Mouse (Mus musculus) spleen, postnatal 36 days (tissue): ENCODE measurements around the gene Shc2.

Source experiments
- DNase-seq, 2 experiments: peaks; one replicate each; pipeline ENCODE4 v3.0.0; 2022; ENCODE audit warnings: low spot score in 2 of 2, mixed read lengths in 1 of 2

The Shc2 gene

DNA sequence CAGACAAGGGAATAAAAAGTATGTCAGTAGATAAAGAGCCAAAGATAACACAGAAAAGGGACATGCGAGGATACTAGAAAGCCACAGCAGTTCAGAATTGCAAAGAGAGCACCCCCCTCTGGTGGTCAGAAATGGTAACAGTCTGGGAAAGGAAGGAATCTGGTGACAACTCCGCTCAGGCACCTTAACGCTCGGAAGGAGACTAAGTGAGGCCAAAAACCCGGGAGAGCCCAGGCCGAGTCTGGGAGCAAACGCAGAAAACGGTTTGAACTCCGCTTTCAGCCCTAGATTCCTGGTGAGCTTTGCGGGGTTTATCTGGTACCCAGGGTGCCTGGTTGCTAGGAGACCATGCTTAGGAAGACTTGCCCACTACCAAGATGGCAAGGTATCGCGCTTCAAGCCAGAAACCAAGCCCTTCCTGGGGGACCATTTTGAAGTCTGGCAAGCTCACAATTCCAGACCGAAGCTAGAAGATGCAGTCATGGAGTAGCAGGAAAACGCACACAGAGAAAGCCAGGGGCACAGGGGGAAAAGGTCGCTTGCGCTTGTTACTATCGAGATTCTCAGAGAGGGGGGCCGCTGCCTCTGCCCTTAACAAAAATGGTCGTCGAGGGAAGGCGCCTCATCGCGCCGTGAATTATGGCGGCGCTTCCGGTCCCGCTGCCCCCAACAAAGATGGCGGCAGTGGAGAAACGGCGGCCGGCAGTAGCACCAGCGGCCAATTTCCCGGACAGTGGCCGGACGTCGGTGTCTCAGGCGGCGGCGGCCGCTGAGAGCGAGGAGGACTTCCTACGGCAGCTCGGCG lies 31.3 kb upstream of the Shc2 start, which contains the start of gene Tpgs1:
Gene Tpgs1, plus strand, starts transcription at position 599 of the 805 bp plus-strand sequence.
- peak; percentile 86 to 88 for DNase-seq

DNA sequence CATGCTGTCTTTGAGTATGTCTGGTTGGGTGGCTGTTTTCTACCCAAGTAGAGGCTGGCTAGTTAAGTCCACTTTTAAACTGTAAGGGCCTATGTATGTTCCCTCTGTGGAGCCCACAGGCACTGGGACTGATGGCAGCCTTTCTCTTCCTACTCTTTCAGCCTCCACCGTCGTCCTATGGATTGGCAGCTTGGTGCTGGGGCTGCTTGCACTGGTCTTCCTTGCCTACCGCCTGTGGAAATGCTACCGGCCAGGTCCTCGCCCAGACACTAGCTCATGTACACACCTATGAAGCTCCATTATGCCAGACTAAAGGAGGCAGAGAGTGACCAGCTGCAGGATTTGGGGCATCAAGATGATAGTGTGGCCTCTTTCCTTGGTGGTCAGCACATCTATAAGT lies 30.4 kb upstream of the Shc2 start:
- no peak for DNase-seq

DNA sequence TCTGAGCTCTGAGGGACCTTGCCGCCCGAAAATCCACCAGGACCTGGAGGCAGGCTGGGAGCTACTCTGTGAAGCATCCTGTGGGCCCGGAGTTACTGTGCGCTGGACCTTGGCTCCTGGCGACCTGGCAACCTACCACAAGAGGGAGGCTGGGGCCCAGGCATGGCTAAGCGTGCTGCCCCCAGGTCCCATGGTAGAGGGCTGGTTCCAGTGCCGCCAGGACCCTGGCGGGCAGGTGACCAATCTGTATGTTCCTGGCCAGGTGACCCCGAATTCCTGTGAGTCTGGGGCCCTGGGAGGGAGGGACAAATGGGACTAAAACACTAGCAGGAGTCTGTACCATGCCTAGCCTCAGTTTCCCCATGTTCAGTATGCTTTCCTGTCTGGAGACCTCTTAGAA lies 28.8 kb upstream of the Shc2 start:
- no peak for DNase-seq

DNA sequence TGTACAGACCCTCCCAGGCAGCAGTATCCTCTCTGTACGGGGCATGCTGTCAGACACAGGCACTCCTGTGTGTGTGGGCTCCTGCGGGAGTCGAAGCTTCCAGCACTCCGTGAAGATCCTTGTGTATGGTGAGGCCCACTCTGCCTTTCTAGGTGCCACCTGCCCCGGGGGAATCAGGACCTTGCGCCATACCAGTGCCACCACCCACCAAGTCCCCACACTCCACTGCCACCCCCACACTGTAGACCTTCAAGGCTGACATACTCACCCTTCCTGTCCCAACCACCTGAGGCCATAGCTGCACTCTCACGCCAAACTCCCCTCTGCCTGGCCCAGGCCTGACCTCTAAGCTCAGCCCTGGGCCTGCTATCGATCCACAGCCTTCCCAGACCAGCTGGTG lies 27.3 kb upstream of the Shc2 start:
- DNase-seq: no peak

DNA sequence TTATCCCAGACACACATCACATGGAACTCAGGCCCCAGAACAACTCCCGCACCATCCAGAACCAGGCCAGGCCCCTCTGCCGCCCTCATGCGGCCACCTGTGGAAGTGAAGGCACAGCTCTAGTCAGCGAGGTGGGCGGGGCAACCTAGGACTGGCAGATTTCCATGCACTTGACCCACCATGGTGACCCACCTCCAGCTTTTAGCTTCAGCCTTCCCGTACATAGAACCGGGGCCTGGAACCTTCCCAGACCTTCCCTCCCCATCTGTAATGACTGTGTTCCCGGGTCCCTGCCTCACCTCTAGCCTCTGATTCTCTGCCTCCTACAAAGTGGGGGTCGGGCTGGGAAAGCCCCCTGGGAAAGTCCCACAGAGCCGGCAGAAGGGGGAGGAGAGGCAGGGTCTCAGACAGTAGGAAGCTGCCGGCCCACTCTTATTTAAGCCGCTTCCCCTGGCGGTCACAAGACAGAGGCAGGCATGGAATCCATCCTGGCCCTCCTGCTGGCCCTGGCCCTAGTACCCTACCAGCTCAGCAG lies 26.5 kb upstream of the Shc2 start, which contains the start of gene Madcam1:
Gene Madcam1, plus strand, starts transcription at position 429 of the 535 bp plus-strand sequence.
- DNase-seq: peak; percentile 44 to 60

DNA sequence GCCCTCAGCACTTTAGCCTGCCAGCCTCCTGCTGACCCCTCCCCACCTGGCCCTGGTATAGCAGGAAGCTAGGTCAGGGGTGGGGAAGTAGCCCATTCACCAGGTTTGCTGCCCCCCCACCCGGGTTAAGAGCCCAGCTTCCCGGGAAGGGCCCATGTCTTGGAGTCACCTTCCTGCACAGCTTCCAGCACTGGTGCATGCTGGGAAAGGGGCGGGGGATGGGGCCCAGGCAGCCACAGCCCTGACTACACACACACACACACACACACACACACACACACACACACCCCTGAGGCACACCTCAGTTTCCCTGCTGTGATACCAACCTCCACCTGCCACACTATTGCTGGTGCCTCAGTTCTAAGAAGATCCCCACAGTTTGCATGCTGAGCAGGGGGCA lies 24.1 kb upstream of the Shc2 start:
- DNase-seq: no peak

DNA sequence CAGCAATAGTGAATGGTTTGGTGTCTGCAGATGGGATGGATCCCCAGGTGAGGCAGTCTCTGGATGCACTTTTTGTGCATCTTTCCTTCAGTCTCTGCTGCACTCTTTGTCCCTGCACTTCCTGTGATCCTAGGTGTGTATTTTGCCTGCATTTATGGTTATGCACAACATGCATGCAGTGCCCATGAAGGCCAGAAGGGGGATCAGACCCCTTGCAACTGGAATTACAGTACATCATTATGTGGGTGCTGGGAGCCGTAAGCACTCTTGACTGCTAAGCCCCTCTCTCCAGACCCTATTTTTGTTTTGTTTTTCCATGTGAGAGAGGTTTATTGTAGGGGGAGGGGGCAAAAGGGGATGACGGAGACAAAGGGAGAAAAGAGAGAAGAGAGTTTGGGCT lies 22.6 kb upstream of the Shc2 start:
- DNase-seq: no peak

DNA sequence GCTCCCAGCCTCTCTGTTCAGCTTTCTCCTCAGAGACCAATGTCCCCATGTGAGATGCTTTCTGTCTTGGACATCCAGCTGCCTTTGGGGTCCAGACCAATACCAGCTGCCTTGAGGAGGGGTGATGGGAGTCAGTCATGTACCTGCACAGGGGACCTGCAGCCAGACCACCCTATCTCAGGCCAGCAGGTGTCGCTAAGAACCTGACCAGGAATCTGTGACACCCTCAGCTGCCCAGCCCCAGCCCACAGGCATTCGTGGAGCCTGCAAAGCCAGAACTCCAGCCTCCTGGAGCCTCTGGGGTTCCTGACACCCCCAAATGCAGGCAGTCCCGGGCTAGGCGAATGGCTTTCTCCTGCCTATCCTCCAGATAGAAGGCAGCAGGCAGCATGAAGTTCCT lies 21.1 kb upstream of the Shc2 start:
- DNase-seq: no peak

DNA sequence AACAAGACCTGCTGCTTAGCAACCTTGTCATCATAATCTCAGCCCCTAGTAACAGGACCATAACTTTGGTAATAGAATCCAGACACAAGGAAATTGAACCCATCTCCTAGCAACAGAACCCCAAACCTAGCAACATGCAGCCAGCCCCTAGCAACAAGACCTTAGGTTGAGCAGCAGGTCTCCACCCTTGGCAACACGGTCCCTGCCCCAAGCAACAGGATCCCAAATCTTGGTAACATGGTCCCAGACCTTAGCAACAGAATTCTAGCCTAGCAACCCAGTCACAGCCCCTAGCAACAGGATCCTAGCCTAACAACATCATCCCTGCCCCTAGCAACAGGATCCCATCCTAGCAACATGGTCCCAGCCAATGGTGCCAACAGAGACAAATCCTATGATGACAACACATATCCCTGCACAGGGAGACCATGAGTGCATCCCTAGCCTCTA lies 17.3 kb upstream of the Shc2 start:
- no peak for DNase-seq

DNA sequence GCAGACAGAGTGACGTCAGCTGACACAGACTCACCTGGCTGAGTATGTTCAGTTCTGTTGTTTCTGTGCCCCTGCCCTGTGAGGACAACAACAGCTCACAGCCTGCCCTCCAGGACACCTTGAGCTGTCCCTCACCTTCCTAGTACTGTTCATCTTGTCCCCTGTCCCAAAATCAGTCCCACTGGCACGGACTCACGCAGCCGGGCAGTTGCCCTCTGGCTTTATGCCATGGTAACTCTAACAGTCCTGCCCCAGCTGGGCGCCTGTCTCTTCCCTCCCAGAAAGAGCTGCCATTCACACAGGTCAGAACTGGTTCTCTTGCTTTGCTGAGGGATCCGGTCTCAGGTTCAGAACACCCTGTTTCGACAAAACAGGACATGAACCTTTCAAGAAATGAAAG lies 15.1 kb upstream of the Shc2 start:
- DNase-seq: no peak

DNA sequence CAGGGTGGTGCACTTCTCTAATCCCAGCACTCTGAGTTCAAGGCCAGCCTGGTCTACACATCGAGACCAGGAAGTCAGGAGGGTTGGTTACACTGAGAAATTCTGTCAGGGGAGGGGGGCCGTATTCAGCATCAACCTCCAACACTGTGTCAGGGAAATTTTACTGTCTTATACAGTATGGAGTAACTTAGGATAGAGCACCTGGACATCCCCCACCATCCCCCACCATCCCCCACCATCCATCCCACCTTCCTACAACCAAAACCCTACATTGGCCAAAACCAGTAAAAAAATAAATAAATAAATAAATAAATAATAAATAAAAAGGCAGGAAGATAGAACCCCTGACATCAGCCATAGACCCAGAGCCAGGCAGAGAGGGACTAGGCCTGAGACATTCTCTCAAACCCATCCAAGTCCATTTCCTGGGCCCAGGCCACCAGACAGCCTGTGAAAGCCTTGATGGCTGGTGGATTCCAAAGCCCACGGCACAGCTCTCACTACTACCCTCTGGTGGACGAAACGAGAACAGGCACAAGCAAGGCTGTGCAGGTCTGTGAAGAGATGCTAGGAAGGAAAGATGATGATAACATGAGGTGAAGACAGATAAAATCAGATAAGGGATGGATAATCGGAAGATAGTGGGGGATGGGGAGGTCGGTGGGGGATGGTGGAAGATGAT lies 11.5 kb upstream of the Shc2 start:
- DNase-seq: peak in 1 of 2 experiments; percentile 43

DNA sequence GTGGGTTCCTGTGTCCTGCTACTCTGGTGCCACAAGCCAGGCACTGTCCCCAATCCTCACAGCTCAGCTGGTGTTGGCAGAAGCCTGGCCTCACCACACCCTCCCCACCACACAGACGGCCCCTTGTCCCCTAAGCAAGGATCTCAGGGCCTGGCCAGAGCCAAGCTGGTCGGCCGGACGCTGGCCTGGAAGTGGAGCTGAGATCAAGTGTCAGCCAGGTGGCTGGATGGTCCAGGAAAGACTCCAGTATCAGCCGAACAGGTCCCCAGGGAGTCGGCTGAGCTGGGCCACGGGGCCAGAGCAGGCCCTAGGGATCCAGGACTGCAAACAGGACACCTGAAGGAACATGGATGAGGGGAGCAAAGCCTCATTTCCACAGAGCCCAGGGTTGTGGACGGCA lies 8.0 kb upstream of the Shc2 start, which contains the start of gene Odf3l2:
Gene Odf3l2, minus strand, starts transcription at position 28 of the 400 bp plus-strand sequence.
- DNase-seq: no peak

DNA sequence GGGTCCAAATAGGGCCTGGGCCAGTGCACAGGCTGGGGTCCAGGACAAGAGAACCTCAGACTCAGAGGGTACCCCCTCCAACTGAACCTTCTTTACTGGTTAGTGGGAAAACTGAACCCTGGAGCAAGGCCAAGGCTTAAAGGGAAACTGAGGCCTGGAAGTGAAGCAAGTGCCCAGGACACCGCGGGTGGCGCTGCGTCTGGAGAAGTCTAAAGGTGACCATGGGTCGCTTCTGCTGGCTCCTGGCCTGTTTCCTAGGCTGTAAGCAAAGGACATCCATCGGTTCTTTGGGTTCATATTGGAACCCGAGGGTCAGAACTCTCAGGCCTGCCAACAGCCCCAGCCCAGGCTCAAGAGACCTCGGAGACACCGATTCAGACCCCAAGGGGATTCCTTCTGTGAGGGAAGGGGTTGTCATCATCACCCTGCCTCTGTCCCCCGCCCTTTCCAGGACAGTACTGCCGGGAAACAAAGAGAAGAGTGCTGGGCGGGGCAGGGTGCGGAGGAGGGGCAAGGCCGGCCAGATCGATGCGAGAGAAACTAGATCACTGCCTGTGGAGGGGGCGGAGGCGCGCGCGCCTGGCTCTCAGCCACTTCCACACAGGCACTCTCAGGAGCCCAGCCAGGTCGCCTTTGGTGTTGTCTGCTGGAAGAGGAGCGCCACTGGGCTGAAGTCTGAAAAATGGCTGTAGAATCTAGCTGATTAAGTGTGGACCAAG lies 927 bp upstream of the Shc2 start:
- no peak for DNase-seq

DNA sequence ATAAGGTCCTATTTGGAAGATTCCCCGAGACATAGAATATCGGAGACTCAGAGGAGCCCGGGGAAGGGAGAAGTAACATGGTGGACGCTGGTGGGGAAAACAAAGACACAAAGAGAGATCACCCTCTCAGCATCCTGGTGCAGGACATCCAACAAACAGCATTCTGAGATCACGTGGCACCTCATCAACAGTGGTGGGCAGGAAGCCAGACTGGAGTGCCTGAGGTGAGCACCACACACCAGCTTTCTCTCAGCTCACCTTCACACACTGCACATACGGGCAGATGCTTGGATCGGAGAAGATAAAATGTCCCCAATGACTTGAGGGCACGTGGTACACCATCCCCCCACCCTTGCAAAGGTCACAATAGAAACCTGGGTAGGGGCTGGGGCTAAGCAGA lies 1.4 kb downstream of the Shc2 start:
- no peak for DNase-seq

DNA sequence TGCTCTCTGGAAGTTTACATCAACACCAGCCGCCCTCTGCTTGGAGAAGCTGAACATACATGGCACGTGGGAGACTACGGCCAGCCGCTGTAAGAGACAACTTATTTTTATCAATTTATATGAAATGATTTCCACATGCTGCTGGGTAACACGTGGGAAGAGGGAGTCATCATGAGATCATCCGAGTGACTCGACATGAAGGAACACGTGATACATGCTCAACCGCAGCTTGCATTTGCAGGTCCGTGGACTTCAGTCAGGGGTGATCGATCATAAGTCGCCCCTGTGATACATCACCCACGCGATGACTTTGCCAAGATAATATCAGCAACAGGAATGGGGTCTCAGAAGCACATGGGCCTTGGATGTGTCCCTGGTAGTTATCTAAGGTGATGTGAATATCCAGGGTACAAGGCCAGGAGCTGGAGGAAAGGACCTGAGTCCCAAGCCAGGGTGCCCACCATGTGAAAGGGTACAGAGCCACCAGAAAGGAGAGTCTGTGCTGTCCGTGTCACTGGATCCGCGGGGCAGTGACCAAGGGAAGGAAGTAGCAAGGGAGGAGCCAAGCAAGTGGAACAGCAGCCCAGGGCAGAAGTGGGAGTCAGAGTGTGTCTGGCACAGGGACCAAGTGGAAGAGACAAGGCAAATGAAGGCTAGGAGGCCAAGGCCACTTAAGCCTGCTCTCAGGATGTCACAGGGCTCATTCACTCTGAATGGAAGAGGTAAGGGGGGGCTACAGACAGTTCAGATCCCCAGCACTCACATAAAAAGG lies 4.5 kb downstream of the Shc2 start:
- DNase-seq: no peak

DNA sequence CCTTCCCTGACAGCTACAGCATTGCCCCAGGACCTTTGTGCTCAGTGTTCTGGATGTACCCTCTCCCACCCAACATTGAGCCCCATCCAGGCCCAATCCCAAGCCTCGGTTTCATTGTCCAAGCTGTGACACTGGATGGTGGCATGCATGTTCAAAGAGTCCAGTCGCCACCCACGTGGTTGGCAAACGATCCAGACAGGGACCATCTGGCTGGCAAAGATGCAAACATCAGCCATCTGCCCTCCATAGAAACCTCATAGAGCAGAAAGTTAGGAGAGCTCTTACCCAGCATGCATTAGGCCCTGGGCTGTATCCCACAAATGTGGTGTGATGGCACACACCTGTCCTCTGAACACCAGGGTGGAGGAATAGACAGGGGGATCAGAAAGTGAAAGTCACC lies 6.3 kb downstream of the Shc2 start:
- DNase-seq: no peak

DNA sequence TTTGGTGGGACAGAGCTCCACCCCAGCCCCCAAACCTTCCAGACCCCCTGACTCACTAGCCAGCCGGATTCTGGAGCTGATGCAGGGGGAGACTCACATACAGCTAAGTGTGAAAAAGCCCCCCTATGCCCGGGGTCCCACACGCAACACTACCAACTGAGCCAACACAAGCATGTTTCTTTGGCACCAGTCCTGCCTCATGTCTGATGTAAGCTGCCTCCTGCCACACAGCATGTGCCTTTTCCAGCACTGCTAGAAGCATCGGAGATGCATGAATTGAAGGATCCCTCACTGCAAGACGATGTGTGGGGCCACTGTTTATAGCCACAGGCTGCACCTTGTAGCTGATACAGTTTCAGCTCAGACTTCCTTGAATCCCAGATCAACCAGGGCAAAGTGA lies 9.3 kb downstream of the Shc2 start:
- no peak for DNase-seq

DNA sequence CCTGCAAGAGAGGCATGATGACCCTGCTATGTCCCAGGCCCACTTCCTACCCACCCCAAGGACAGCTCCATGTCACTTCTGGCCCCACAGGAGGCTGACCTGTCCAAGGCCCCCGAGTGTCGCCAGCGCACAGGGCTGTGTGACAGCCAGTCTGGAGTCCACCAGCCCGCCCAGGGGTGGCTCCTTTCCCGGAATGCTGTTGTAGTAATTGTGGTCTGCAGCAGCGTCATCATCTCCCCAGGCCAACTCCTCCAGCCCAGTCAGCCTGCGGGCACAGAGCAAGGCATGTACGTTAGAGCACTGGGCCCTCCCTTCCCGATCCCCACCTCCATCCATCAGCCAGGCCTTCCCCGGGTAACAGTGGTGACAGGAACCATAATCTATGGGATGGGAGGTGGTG lies 11.6 kb downstream of the Shc2 start:
- DNase-seq: no peak

DNA sequence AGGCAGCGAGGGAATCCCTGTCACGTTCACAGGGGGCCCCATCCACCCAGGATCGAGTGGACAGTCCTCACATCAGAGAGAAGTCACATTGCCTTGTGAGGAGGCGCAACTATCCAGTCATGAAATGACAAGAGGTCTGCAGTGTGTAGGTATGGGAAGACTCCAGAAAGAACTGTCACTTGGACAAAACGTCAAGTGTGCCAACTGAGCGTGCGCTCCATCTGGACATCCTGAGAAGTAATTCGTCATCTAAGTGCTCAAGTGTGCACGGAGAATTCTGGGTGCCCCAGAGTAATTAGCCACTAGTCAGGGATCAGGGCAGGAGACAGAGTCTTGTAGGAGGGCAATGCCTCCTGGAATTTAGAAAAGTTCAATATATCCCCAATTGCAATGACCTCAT lies 12.3 kb downstream of the Shc2 start:
- DNase-seq: no peak

DNA sequence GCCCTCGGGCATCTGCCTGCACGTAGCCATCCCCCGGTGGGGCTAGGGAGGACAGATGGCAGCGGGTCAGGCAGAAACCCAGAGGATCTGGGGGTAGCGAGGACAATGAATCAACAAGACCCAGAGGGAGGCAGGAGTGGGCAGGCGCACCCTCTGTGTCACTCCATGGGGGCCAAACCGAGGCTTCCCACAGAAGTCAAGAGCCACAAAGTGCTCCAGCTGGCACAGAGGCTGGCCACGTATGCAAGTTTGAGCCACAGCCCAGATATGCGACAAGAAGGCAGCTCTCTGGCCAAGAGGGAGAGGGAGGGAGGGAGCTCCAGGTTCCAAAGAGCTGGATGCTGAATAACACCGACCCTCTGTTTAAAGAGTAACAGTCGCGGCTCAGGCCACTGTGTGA lies 13.8 kb downstream of the Shc2 start:
- DNase-seq: no peak

DNA sequence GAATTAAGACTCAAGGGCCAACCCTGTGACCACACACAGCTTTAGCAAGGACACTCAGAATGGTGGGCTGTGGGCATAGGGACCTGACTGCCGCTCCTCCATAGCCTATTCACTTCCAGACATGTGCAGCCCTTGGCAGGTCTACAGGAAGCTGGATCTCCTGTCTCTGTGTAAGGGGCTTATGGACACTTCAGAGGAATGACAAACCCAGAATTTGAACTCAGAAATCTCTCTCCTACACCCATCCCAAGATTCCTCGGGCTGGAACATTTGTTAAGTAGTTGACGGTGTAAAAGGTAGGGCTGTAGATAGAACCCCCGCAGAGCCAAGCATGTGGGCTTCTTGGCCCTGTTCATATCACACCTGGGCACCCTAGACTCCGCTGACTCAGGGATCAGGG lies 21.3 kb downstream of the Shc2 start:
- no peak for DNase-seq
